Mouse (Mus musculus) hindbrain, embryonic 16.5 days (tissue): ENCODE results near the gene Ak4. TPM values are rescaled to one million over a fixed set of nuclear protein-coding genes. Genes with fewer than 3 reads are reported as not detected.
"Not testable (repeated sequence)": the region's sequence is repeated elsewhere in the genome, so short reads cannot be mapped to it uniquely, and the experiment has no call there.

Source experiments
- ATAC-seq: fragments of 200-750 bp; cut with Nextera tagmentation; 2 replicates; pipeline ENCODE4 v1.8.0; 2017; ENCODE audit warnings: moderate TSS enrichment, moderate library complexity
- H3K27ac ChIP-seq: fragments of 300-500 bp; sonication (generic); 2 replicates; pipeline ENCODE4 v1.5.1; 2014; ENCODE audit warnings: low read depth, mild to moderate bottlenecking, control low read depth, low read length, moderate library complexity
- H3K27me3 ChIP-seq: fragments of 300-500 bp; sonication (generic); replicated peaks from 2 replicates; pipeline ENCODE4 v1.6.1; 2014; ENCODE audit warnings: low read length; ENCODE audit not compliant: control insufficient read depth, insufficient read depth
- H3K36me3 ChIP-seq: fragments of 300-500 bp; sonication (generic); 2 replicates; pipeline ENCODE4 v1.6.1; 2014; ENCODE audit warnings: mild to moderate bottlenecking, low read length, moderate library complexity, mixed read lengths; ENCODE audit not compliant: control insufficient read depth, insufficient read depth
- H3K4me1 ChIP-seq: fragments of 300-500 bp; sonication (generic); 2 replicates; pipeline ENCODE4 v1.6.1; 2014; ENCODE audit warnings: low read depth, low read length; ENCODE audit not compliant: control insufficient read depth, insufficient read depth
- H3K4me2 ChIP-seq: fragments of 300-500 bp; sonication (generic); 2 replicates; pipeline ENCODE4 v1.6.1; 2014; ENCODE audit warnings: mild to moderate bottlenecking, low read length, control low read depth, moderate library complexity
- H3K4me3 ChIP-seq: fragments of 300-500 bp; sonication (generic); 2 replicates; pipeline ENCODE4 v1.5.1; 2014; ENCODE audit warnings: mild to moderate bottlenecking, low read length, control low read depth, moderate library complexity
- H3K9ac ChIP-seq: fragments of 300-500 bp; sonication (generic); 2 replicates; pipeline ENCODE4 v1.6.1; 2014; ENCODE audit warnings: low read depth, mild to moderate bottlenecking, control low read depth, low read length, moderate library complexity
- H3K9me3 ChIP-seq: fragments of 300-500 bp; sonication (generic); 2 replicates; pipeline ENCODE4 v1.6.1; 2014; ENCODE audit warnings: mild to moderate bottlenecking, low read length, moderate library complexity; ENCODE audit not compliant: control insufficient read depth
- WGBS: fragments of 180-500 bp; shearing (Covaris S2); extraction: QIAGEN DNeasy Blood & Tissue Kit; methylation state at CpG from one replicate; pipeline ENCODE4 v1.1.7; 2014; 5-methylcytosine and 5-hydroxymethylcytosine counted together
- polyA plus RNA-seq: library from polyadenylated mRNA; unstranded; fragments of >200 nt; fragmentation: Nextera tagmentation; extraction: Ambion mirVana; gene quantifications from 2 replicates; pipeline ENCODE4 v1.2.1, GENCODE M21; 2015

Ak4 gene
- polyA plus RNA-seq, 1 experiment from 2014 or later, result 12.9 TPM

DNA sequence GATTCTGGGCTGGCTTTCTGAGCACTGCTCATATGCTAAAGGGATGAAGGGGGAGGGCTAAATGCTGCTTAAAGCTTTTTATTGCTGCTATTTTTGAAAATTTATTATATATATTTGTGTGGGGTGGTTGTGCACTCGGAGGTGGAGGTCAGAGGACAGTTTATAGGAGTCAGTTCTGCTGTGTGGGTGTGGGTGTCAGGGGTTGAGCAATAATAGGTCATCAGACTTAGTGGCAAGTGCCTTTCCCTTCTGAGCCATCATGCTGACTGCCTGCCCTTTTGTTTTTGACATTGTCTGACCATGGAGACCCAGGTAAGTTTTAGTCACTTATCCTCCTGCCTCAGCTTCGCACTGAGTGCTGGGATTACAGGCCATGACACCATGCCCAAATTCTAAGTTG is 10.0 kb downstream of the Ak4 start:
- Histone ChIP-seq H3K27ac (no peak overlapping the region), H3K4me1 (peaks cover 5% of the 10 kb centered on the region; the same call in 1 of the 2 replicates), H3K36me3 (no peaks in the 10 kb centered on the region; the same call in 1 of the 2 replicates), H3K4me2 (no peak overlapping the region), H3K4me3 (no peak overlapping the region), H3K9ac (no peak overlapping the region), H3K27me3 (no peaks in the 10 kb centered on the region), H3K9me3 (no peaks in the 10 kb centered on the region; the same call in 1 of the 2 replicates)
- 90% methylated on average over 2 of the region's 2 CpGs for WGBS
- ATAC-seq, result no peak

DNA sequence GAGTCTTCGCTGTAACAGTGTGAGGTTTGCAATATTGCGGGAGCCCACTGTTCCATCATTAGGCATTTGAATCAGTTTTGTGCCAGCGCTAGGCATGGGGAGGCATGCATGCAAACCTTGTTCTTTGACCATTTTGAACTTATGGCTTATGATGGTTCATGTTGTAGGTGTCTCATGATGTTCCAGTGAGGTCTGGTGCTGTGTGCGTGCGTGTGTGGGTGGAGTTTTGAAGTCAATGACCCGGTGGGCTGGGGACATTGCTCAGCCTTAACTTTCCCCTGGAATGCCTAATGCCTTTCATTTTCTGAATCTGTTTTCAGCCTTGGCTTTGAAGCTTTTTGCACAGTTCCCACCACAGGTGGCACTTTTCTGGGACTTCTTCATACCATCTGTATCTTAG is 10.9 kb downstream of the Ak4 start:
- WGBS, result 97% methylated on average over 6 of the region's 6 CpGs
- Histone ChIP-seq H3K27me3 (no peaks in the 10 kb centered on the region), H3K4me3 (no peak overlapping the region), H3K27ac (no peak overlapping the region), H3K36me3 (no peaks in the 10 kb centered on the region; the same call in 1 of the 2 replicates), H3K9ac (no peak overlapping the region), H3K9me3 (no peaks in the 10 kb centered on the region; the same call in 1 of the 2 replicates), H3K4me1 (no peaks in the 10 kb centered on the region), H3K4me2 (no peak overlapping the region)
- ATAC-seq, result no peak

DNA sequence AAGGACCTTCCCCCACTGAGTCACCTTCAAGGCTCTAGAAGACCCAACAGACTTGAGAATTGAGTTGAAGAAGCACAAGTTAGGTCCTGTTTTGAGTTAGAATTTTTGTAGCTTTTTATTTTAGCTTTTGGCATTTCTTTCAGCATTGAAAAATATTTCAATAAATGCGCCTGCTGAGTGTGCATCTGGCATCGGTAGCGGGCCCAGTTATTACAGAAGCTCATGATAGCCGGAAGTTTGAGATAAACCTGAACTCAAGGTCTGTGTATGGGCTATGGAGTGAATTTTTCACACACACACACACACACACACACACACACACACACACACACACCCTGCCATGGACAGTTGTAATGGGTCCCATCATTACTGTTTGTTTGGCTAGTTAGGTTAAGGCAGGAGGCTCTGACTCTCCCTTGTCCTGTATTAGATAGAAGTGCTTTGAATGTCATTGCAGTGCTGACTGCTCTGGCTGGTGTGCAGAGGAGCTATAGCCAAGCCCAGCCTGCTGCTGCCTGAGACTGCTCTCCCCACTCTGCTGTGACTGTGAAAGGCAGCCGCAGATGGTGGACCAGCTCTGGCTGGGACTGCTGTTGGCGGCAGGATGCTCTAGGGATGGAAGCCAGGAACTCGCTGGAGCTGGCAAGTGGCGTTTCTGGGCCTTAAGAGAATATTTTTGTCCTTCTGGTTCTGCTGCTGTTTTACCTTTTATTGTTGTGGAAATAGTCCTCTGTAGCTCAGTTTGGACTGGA is 17.9 kb downstream of the Ak4 start:
- Histone ChIP-seq H3K4me1 (peaks cover 23% of the 10 kb centered on the region), H3K4me3 (no peak overlapping the region), H3K36me3 (no peaks in the 10 kb centered on the region), H3K4me2 (no peak overlapping the region), H3K27me3 (no peaks in the 10 kb centered on the region), H3K27ac (peak overlapping the region; percentile 68), H3K9me3 (no peaks in the 10 kb centered on the region), H3K9ac (no peak overlapping the region; the same call in 1 of the 2 replicates)
- ATAC-seq, result peak; percentile 93
- WGBS, result 61% methylated on average over 8 of the region's 8 CpGs

- Histone ChIP-seq H3K4me3 (no peak overlapping the region), H3K4me1 (peaks cover 23% of the 10 kb centered on the region), H3K9ac (no peak overlapping the region), H3K27me3 (no peaks in the 10 kb centered on the region), H3K9me3 (no peaks in the 10 kb centered on the region), H3K27ac (no peak overlapping the region), H3K4me2 (no peak overlapping the region), H3K36me3 (no peaks in the 10 kb centered on the region)
- 64% methylated on average over 8 of the region's 8 CpGs for WGBS
- no peak for ATAC-seq
These were observed 19.2 kb downstream of the Ak4 start for GRCm38 (mm10) chr4:101438271-101438670.

- no peak overlapping the region for H3K4me2 ChIP-seq
- H3K4me3 ChIP-seq, result no peak overlapping the region
- H3K27ac ChIP-seq, result peak overlapping the region; percentile 19
- H3K36me3 ChIP-seq, result no peaks in the 10 kb centered on the region
- ATAC-seq, result peak; percentile 55
- peaks cover 23% of the 10 kb centered on the region for H3K4me1 ChIP-seq
- 49% methylated on average over 13 of the region's 13 CpGs for WGBS
- no peaks in the 10 kb centered on the region for H3K27me3 ChIP-seq
- H3K9ac ChIP-seq, result no peak overlapping the region
- H3K9me3 ChIP-seq, result no peaks in the 10 kb centered on the region
These were observed 20.8 kb downstream of the Ak4 start for GRCm38 (mm10) chr4:101439738-101440389.

GRCm38 (mm10) chr4:101442791-101443190 is 23.7 kb downstream of the Ak4 start:
- H3K9me3 ChIP-seq, result no peaks in the 10 kb centered on the region
- no peak overlapping the region for H3K27ac ChIP-seq
- no peaks in the 10 kb centered on the region for H3K27me3 ChIP-seq
- no peaks in the 10 kb centered on the region for H3K36me3 ChIP-seq
- H3K4me1 ChIP-seq, result peaks cover 8% of the 10 kb centered on the region
- WGBS, result 59% methylated on average over 2 of the region's 2 CpGs
- no peak overlapping the region for H3K4me2 ChIP-seq
- no peak overlapping the region for H3K4me3 ChIP-seq
- 0 out of 2 replicates have a peak, but pooled peaks have one; percentile 41 for ATAC-seq
- H3K9ac ChIP-seq, result no peak overlapping the region

- no peaks in the 10 kb centered on the region for H3K27me3 ChIP-seq
- no peaks in the 10 kb centered on the region for H3K36me3 ChIP-seq
- no peak overlapping the region for H3K4me3 ChIP-seq
- H3K9me3 ChIP-seq, result no peaks in the 10 kb centered on the region
- H3K27ac ChIP-seq, result no peak overlapping the region
- ATAC-seq, result no peak
- H3K4me1 ChIP-seq, result peaks cover 3% of the 10 kb centered on the region; the same call in 1 of the 2 replicates
- 84% methylated on average over 7 of the region's 7 CpGs for WGBS
- H3K4me2 ChIP-seq, result no peak overlapping the region
- no peak overlapping the region for H3K9ac ChIP-seq
These were observed 24.4 kb downstream of the Ak4 start for GRCm38 (mm10) chr4:101443419-101443991.

GRCm38 (mm10) chr4:101445660-101446059 is 26.6 kb downstream of the Ak4 start:
- Histone ChIP-seq H3K27ac (no peak overlapping the region), H3K27me3 (no peaks in the 10 kb centered on the region), H3K4me2 (no peak overlapping the region), H3K4me3 (no peak overlapping the region), H3K9ac (no peak overlapping the region), H3K36me3 (no peaks in the 10 kb centered on the region), H3K9me3 (no peaks in the 10 kb centered on the region), H3K4me1 (no peaks in the 10 kb centered on the region)
- ATAC-seq, result no peak
- 88% methylated on average over 4 of the region's 4 CpGs for WGBS

- not testable (repeated sequence) for H3K4me3 ChIP-seq, H3K27me3 ChIP-seq, H3K9ac ChIP-seq, H3K9me3 ChIP-seq, H3K27ac ChIP-seq, H3K4me1 ChIP-seq, ATAC-seq, H3K4me2 ChIP-seq, H3K36me3 ChIP-seq
- WGBS, result 97% methylated on average over 9 of the region's 9 CpGs
These were observed 27.5 kb downstream of the Ak4 start for GRCm38 (mm10) chr4:101446606-101447005.
